Mouse (Mus musculus): ENCODE measurements around the gene Atm.

Gene Atm

GRCm38 (mm10) chr9:53536558-53537320 is at the start of gene Atm, which contains the start of gene Npat:
TSS of gene Atm (minus strand) at chr9:53536740.
TSS of gene Npat (plus strand) at chr9:53537047.
- DNase-seq = peak; percentile 100

- DNase-seq = peak; percentile 47
Observed at GRCm38 (mm10) chr9:53581870-53582269, 45.3 kb upstream of the Atm start.

GRCm38 (mm10) chr9:53575721-53576120 is 39.2 kb upstream of the Atm start:
- DNase-seq = no peak

GRCm38 (mm10) chr9:53572516-53573307 is 36.2 kb upstream of the Atm start:
- no peak for DNase-seq

- peak; percentile 27 for DNase-seq
Observed at GRCm38 (mm10) chr9:53570662-53571061, 34.1 kb upstream of the Atm start.

- DNase-seq = no peak
Observed at GRCm38 (mm10) chr9:53537336-53537965, 911 bp upstream of the Atm start.

- DNase-seq = no peak
Observed at GRCm38 (mm10) chr9:53535416-53536320, 872 bp downstream of the Atm start.

GRCm38 (mm10) chr9:53517373-53518009 is 19.0 kb downstream of the Atm start:
- DNase-seq = no peak

- DNase-seq = no peak
Observed at GRCm38 (mm10) chr9:53514091-53514490, 22.4 kb downstream of the Atm start.

- DNase-seq = no peak
Observed at GRCm38 (mm10) chr9:53508053-53508452, 28.5 kb downstream of the Atm start.

- DNase-seq = no peak
Observed at GRCm38 (mm10) chr9:53485886-53486285, 50.7 kb downstream of the Atm start.

- no peak for DNase-seq
Observed at GRCm38 (mm10) chr9:53472806-53473518, 63.6 kb downstream of the Atm start.

GRCm38 (mm10) chr9:53452038-53452437 is 84.5 kb downstream of the Atm start:
- DNase-seq = no peak

GRCm38 (mm10) chr9:53450609-53451008 is 85.9 kb downstream of the Atm start:
- no peak for DNase-seq

- DNase-seq = no peak
Observed at GRCm38 (mm10) chr9:53435830-53436570, 100.5 kb downstream of the Atm start.

- DNase-seq = no peak
Observed at GRCm38 (mm10) chr9:53427638-53428037, 108.9 kb downstream of the Atm start.

GRCm38 (mm10) chr9:53426726-53427125 is 109.8 kb downstream of the Atm start:
- DNase-seq = no peak

- DNase-seq = no peak
Observed at GRCm38 (mm10) chr9:53422133-53422896, 114.2 kb downstream of the Atm start.

GRCm38 (mm10) chr9:53409427-53409826 is 127.1 kb downstream of the Atm start:
- DNase-seq = no peak

- no peak for DNase-seq
Observed at GRCm38 (mm10) chr9:53408953-53409361, 127.6 kb downstream of the Atm start.
